Mouse (Mus musculus) stomach, postnatal 0 days (tissue): Measurements from ENCODE around the gene Coq4.

Experiments used
- CTCF ChIP-seq: IDR thresholded peaks from 2 replicates; pipeline ENCODE4 v1.5.1; 2016; ENCODE audit warnings: antibody characterized with exemption, low read depth, mild to moderate bottlenecking, moderate library complexity
- EP300 ChIP-seq: optimal IDR thresholded peaks from 2 replicates; pipeline ENCODE3; 2016; ENCODE audit warnings: antibody characterized with exemption

GRCm38 (mm10) chr2:29843231-29844105, 56.2 kb downstream of the Coq4 start:
- TF ChIP-seq EP300 = no peak
- TF ChIP-seq CTCF = no peak
